Mouse (Mus musculus) liver, postnatal 0 days (tissue): Measurements from ENCODE around the gene Mtfr2.

Experiments used
- CTCF ChIP-seq: sonication (generic); IDR thresholded peaks from 2 replicates; pipeline ENCODE4 v1.5.1; 2016; ENCODE audit warnings: antibody characterized with exemption, low read depth
- EP300 ChIP-seq: IDR thresholded peaks from 2 replicates; pipeline ENCODE4 v1.6.1; 2016; ENCODE audit warnings: antibody characterized with exemption, low read depth, mild to moderate bottlenecking

- TF ChIP-seq CTCF (peak; percentile 90), EP300 (no peak)
These were observed 57.9 kb downstream of the Mtfr2 start for GRCm38 (mm10) chr10:20405471-20405870.
